Mouse (Mus musculus) thymus, adult 2 months (tissue): ENCODE results near the gene Zfp639.

ENCODE experiments used
- CTCF ChIP-seq: fragments of 200-500 bp; IDR thresholded peaks from 2 replicates; pipeline ENCODE4 v1.5.1; 2012; ENCODE audit warnings: mild to moderate bottlenecking, control low read depth, low read length, moderate library complexity, borderline replicate concordance; ENCODE audit not compliant: control insufficient read depth, poor library complexity, insufficient read depth; ENCODE audit errors: extremely low read depth
- POLR2A ChIP-seq: fragments of 200-500 bp; IDR thresholded peaks from 2 replicates; pipeline ENCODE4 v1.6.1; 2012; ENCODE audit warnings: mild to moderate bottlenecking, low read length, control low read depth, moderate library complexity; ENCODE audit not compliant: control insufficient read depth, poor library complexity, insufficient read depth; ENCODE audit errors: extremely low read depth

- no peak for TF ChIP-seq CTCF
- TF ChIP-seq POLR2A = no peak
Measured at GRCm38 (mm10) chr3:32492097-32493090, 17.7 kb upstream of the Zfp639 start, which contains the start of gene Kcnmb3.
